9 mouse cellular contexts compared by ENCODE assay signal in the genomic region with DNA sequence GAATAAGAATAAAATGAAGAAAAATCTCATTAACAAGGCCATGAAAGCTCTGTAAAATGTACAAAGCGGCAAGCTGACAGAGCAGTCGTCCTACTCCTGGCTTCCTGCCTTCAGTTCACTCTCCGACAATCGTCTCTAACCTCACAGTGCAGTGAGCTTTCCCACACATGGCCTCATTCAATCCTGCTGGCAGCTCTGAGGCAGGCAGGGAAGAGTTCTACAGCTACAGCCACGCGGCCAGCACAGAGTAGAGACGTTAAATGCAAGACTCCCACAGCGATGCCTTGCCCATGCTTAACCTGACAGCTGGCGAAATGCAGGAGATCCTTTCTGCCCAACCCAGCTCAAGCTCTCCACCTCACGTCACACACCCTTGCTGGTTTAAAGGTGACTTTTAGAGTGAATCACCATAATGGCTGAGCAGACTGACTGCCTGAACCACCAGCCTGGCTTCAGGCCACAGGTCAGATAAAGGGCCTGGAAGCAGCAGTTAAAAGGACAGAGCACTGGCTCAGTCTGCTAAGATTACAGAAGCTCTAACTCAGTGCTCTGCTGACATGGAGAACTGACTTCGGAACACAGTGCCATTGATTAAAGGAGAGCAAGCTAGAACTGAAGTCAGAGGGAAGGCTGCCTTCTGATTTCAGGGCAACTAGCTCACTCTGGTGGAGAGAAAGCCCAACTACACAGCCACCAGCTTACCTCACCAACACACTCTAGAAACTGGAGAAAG. TPM values are rescaled to one million over a fixed set of nuclear protein-coding genes. Genes with fewer than 3 reads are reported as not detected.
DNase-seq lines count a peak whose midpoint lies in the region; ATAC-seq lines count a peak whose summit lies in the region.
"Had no signal": no experiment of that assay in that cellular context is flagged by ENCODE, and none has a peak within 500 bp of the region (broad histone marks: within the 10 kb centered on the region; RNA-seq: fewer than 3 reads in every experiment).

No protein-coding gene starts in this region.

- WGBS in heart, embryonic 10.5 days, result 69% methylated on average over 11 of the region's 11 CpGs
- WGBS in intestine, embryonic 14.5 days, result 45% methylated on average over 11 of the region's 11 CpGs
- WGBS in midbrain, embryonic 12.5 days, result 81% methylated on average over 11 of the region's 11 CpGs

- H3K27ac ChIP-seq in heart, embryonic 10.5 days, result no peak overlapping the region
- H3K27ac ChIP-seq in intestine, embryonic 14.5 days (ENCODE audit: low read depth), result no peak overlapping the region
- no peak overlapping the region for H3K27ac ChIP-seq in midbrain, embryonic 12.5 days (replicated peaks)

- no peaks in the 10 kb centered on the region for H3K9me3 ChIP-seq in heart, embryonic 10.5 days
- H3K9me3 ChIP-seq in intestine, embryonic 14.5 days (ENCODE audit: control insufficient read depth, low read length), result no peaks in the 10 kb centered on the region
- no peaks in the 10 kb centered on the region for H3K9me3 ChIP-seq in midbrain, embryonic 12.5 days

- DNase-seq in heart, adult 11 months, result peak; percentile 93
- no peak for DNase-seq in heart, embryonic 10.5 days (ENCODE audit: low spot score)
- peak; percentile 27 to 58 for DNase-seq in cerebellum, postnatal 4 days (ENCODE audit: low spot score in 2 of 2)
- peak; percentile 25 for DNase-seq in gastrocnemius, postnatal 10 days
- peak; percentile 67 for DNase-seq in intestine, embryonic 14.5 days (ENCODE audit: low spot score)
- peak; percentile 40 to 63 for DNase-seq in left cerebral cortex, postnatal 10 days (ENCODE audit: extremely low spot score in 1 of 2, low spot score in 2 of 2)
- peak; percentile 42 for DNase-seq in thymus, postnatal 0 days (ENCODE audit: low spot score)

- H3K4me3 ChIP-seq in heart, embryonic 10.5 days, result no peak overlapping the region
- H3K4me3 ChIP-seq in intestine, embryonic 14.5 days (ENCODE audit: low read depth, low read length), result no peak overlapping the region
- no peak overlapping the region for H3K4me3 ChIP-seq in midbrain, embryonic 12.5 days
- H3K4me3 ChIP-seq: myocyte had no signal

- no peaks in the 10 kb centered on the region for H3K27me3 ChIP-seq in heart, embryonic 10.5 days (ENCODE audit: insufficient read depth, poor library complexity, severe bottlenecking)
- H3K27me3 ChIP-seq in intestine, embryonic 14.5 days (replicated peaks; ENCODE audit: control insufficient read depth, insufficient read depth, low read length), result no peaks in the 10 kb centered on the region
- H3K27me3 ChIP-seq in midbrain, embryonic 12.5 days, result no peaks in the 10 kb centered on the region

- no peak overlapping the region for H3K9ac ChIP-seq in intestine, embryonic 14.5 days (ENCODE audit: low read length)
- no peak overlapping the region for H3K9ac ChIP-seq in midbrain, embryonic 12.5 days (replicated peaks)

- H3K36me3 ChIP-seq in heart, embryonic 10.5 days, result 0 out of 2 replicates have a peak, but pooled peaks cover 9% of the 10 kb centered on the region
- peaks cover 12% of the 10 kb centered on the region; the same call in 1 of the 2 replicates for H3K36me3 ChIP-seq in intestine, embryonic 14.5 days (ENCODE audit: control insufficient read depth, insufficient read depth, low read length)
- no peaks in the 10 kb centered on the region for H3K36me3 ChIP-seq in midbrain, embryonic 12.5 days

- ATAC-seq in intestine, embryonic 14.5 days (replicated peaks; ENCODE audit: low FRiP score, low TSS enrichment, low read depth), result peak; percentile 58
- 0 out of 2 replicates have a peak, but pooled peaks have one; percentile 44 for ATAC-seq in midbrain, embryonic 12.5 days (ENCODE audit: low FRiP score, low read depth)

- peak overlapping the region; percentile 27 for H3K4me2 ChIP-seq in intestine, embryonic 14.5 days (ENCODE audit: low read length)
- no peak overlapping the region for H3K4me2 ChIP-seq in midbrain, embryonic 12.5 days (replicated peaks)

- intact Hi-C loops in left cerebral cortex, postnatal 10 days (cut with DNase I), result loop anchor here (5.0 to 10.0 kb wide), 2 partner anchors 341 to 843 kb away; no protein-coding TSS in a partner anchor

- H3K4me1 ChIP-seq in heart, embryonic 10.5 days, result peaks cover 4% of the 10 kb centered on the region; the same call in 1 of the 2 replicates
- no peaks in the 10 kb centered on the region; the same call in 1 of the 2 replicates for H3K4me1 ChIP-seq in intestine, embryonic 14.5 days (replicated peaks; ENCODE audit: control insufficient read depth, insufficient read depth, low read length)
- H3K4me1 ChIP-seq in midbrain, embryonic 12.5 days, result 0 out of 2 replicates have a peak, but pooled peaks cover 4% of the 10 kb centered on the region

RNA-seq across cellular contexts. Expression of a gene that starts 25.3 kb away (rescaled TPM):
- 15.4 and 17.8 TPM in 2 replicates for polyA plus RNA-seq in heart, embryonic 10.5 days (2016; fragmentation: Nextera tagmentation; extraction: Ambion mirVana)
- 1 to 10 TPM; 2.9 to 3.3 TPM for total RNA-seq in gastrocnemius, postnatal 10 days (2021)
- 16.6 and 18.6 TPM in 2 replicates for polyA plus RNA-seq in intestine, embryonic 14.5 days (2014; fragmentation: Nextera tagmentation; extraction: Ambion mirVana)
- 1 to 10 TPM; 6.0 to 8.0 TPM for total RNA-seq in left cerebral cortex, postnatal 10 days (2021)
- 16.8 and 17.3 TPM in 2 replicates for polyA plus RNA-seq in midbrain, embryonic 12.5 days (2016; fragmentation: Nextera tagmentation; extraction: Ambion mirVana)
- polyA plus RNA-seq in thymus, postnatal 0 days (2015; fragmentation: Nextera tagmentation; extraction: Ambion mirVana), result 14.0 and 15.4 TPM in 2 replicates

RNA-seq across cellular contexts. Expression of a gene that starts 58.9 kb away (rescaled TPM):
- polyA plus RNA-seq in heart, embryonic 10.5 days (2016; fragmentation: Nextera tagmentation; extraction: Ambion mirVana), result 0.74 and 1.3 TPM in 2 replicates
- total RNA-seq in gastrocnemius, postnatal 10 days (2021), result 1 to 10 TPM; 5.0 to 7.9 TPM
- polyA plus RNA-seq in intestine, embryonic 14.5 days (2014; fragmentation: Nextera tagmentation; extraction: Ambion mirVana), result 1.2 and 1.4 TPM in 2 replicates
- 1 to 10 TPM; 1.5 to 2.4 TPM for total RNA-seq in left cerebral cortex, postnatal 10 days (2021)
- polyA plus RNA-seq in midbrain, embryonic 12.5 days (2016; fragmentation: Nextera tagmentation; extraction: Ambion mirVana), result 5.6 and 6.0 TPM in 2 replicates
- polyA plus RNA-seq in thymus, postnatal 0 days (2015; fragmentation: Nextera tagmentation; extraction: Ambion mirVana), result 0.96 and 1.2 TPM in 2 replicates
